Mouse (Mus musculus): ENCODE measurements around the gene Cptp. TPM values are rescaled to one million over a fixed set of nuclear protein-coding genes. Genes with fewer than 3 reads are reported as not detected.

Gene Cptp
- polyA plus RNA-seq, 1 experiment from 2014 or later, result 20.0 TPM

GRCm38 (mm10) chr4:155837404-155838010 lies 31.7 kb downstream of the Cptp start:
- Histone ChIP-seq H3K4me2 (replicated peaks; ENCODE audit: low read depth, low read length) (no peak overlapping the region), H3K9me3 (ENCODE audit: low read length) (no peaks in the 10 kb centered on the region; the same call in 1 of the 2 replicates), H3K27me3 (ENCODE audit: insufficient read depth, low read length) (no peaks in the 10 kb centered on the region), H3K4me3 (ENCODE audit: low read length) (no peak overlapping the region), H3K4me1 (ENCODE audit: insufficient read depth, low read length) (peaks cover 47% of the 10 kb centered on the region), H3K36me3 (ENCODE audit: insufficient read depth, low read length) (peaks cover 4% of the 10 kb centered on the region; the same call in 1 of the 2 replicates), H3K9ac (replicated peaks; ENCODE audit: low read length) (no peak overlapping the region), H3K27ac (ENCODE audit: low read length) (no peak overlapping the region; the same call in 1 of the 2 replicates)
- ATAC-seq (ENCODE audit: low FRiP score, low TSS enrichment), result no peak
- WGBS, result 70% methylated on average over 11 of the region's 11 CpGs

GRCm38 (mm10) chr4:155833836-155834235 lies 35.4 kb downstream of the Cptp start:
- Histone ChIP-seq H3K27me3 (ENCODE audit: insufficient read depth, low read length) (no peaks in the 10 kb centered on the region), H3K4me2 (replicated peaks; ENCODE audit: low read depth, low read length) (0 out of 2 replicates have a peak overlapping the region, but pooled peaks have one; percentile 13), H3K4me3 (ENCODE audit: low read length) (0 out of 2 replicates have a peak overlapping the region, but pooled peaks have one; percentile 2), H3K9me3 (ENCODE audit: low read length) (no peaks in the 10 kb centered on the region; the same call in 1 of the 2 replicates), H3K4me1 (ENCODE audit: insufficient read depth, low read length) (peaks cover 24% of the 10 kb centered on the region), H3K27ac (ENCODE audit: low read length) (peak overlapping the region; percentile 63; the same call in 1 of the 2 replicates), H3K36me3 (ENCODE audit: insufficient read depth, low read length) (0 out of 2 replicates have a peak, but pooled peaks cover 3% of the 10 kb centered on the region), H3K9ac (replicated peaks; ENCODE audit: low read length) (0 out of 2 replicates have a peak overlapping the region, but pooled peaks have one; percentile 9)
- WGBS, result 26% methylated on average over 2 of the region's 2 CpGs
- ATAC-seq (ENCODE audit: low FRiP score, low TSS enrichment), result peak; percentile 40; the same call in 1 of the 2 replicates

GRCm38 (mm10) chr4:155833234-155833633 lies 36.0 kb downstream of the Cptp start:
- Histone ChIP-seq H3K9me3 (ENCODE audit: low read length) (no peaks in the 10 kb centered on the region; the same call in 1 of the 2 replicates), H3K4me2 (replicated peaks; ENCODE audit: low read depth, low read length) (no peak overlapping the region), H3K4me1 (ENCODE audit: insufficient read depth, low read length) (peaks cover 22% of the 10 kb centered on the region), H3K27me3 (ENCODE audit: insufficient read depth, low read length) (no peaks in the 10 kb centered on the region), H3K36me3 (ENCODE audit: insufficient read depth, low read length) (0 out of 2 replicates have a peak, but pooled peaks cover 3% of the 10 kb centered on the region), H3K27ac (ENCODE audit: low read length) (no peak overlapping the region), H3K4me3 (ENCODE audit: low read length) (no peak overlapping the region), H3K9ac (replicated peaks; ENCODE audit: low read length) (no peak overlapping the region)
- 87% methylated on average over 4 of the region's 4 CpGs for whole genome bisulfite sequencing
- no peak for ATAC-seq (ENCODE audit: low FRiP score, low TSS enrichment)

GRCm38 (mm10) chr4:155832321-155832720 lies 36.9 kb downstream of the Cptp start:
- H3K4me3 ChIP-seq (ENCODE audit: low read length), result peak overlapping the region; percentile 93
- peak overlapping the region; percentile 90 for H3K9ac ChIP-seq (replicated peaks; ENCODE audit: low read length)
- peaks cover 22% of the 10 kb centered on the region for H3K4me1 ChIP-seq (ENCODE audit: insufficient read depth, low read length)
- ATAC-seq (ENCODE audit: low FRiP score, low TSS enrichment), result no peak
- peak overlapping the region; percentile 94; the same call in 1 of the 2 replicates for H3K27ac ChIP-seq (ENCODE audit: low read length)
- WGBS, result 50% methylated on average over 10 of the region's 10 CpGs
- H3K9me3 ChIP-seq (ENCODE audit: low read length), result no peaks in the 10 kb centered on the region; the same call in 1 of the 2 replicates
- H3K4me2 ChIP-seq (replicated peaks; ENCODE audit: low read depth, low read length), result peak overlapping the region; percentile 96
- H3K36me3 ChIP-seq (ENCODE audit: insufficient read depth, low read length), result 0 out of 2 replicates have a peak, but pooled peaks cover 7% of the 10 kb centered on the region
- no peaks in the 10 kb centered on the region for H3K27me3 ChIP-seq (ENCODE audit: insufficient read depth, low read length)

GRCm38 (mm10) chr4:155831831-155832230 lies 37.4 kb downstream of the Cptp start:
- Histone ChIP-seq H3K27ac (ENCODE audit: low read length) (peak overlapping the region; percentile 94), H3K4me3 (ENCODE audit: low read length) (peak overlapping the region; percentile 93), H3K9me3 (ENCODE audit: low read length) (no peaks in the 10 kb centered on the region; the same call in 1 of the 2 replicates), H3K27me3 (ENCODE audit: insufficient read depth, low read length) (no peaks in the 10 kb centered on the region), H3K4me2 (replicated peaks; ENCODE audit: low read depth, low read length) (peak overlapping the region; percentile 96), H3K9ac (replicated peaks; ENCODE audit: low read length) (peak overlapping the region; percentile 90), H3K4me1 (ENCODE audit: insufficient read depth, low read length) (peaks cover 22% of the 10 kb centered on the region), H3K36me3 (ENCODE audit: insufficient read depth, low read length) (0 out of 2 replicates have a peak, but pooled peaks cover 11% of the 10 kb centered on the region)
- 1% methylated on average over 25 of the region's 25 CpGs for WGBS
- peak; percentile 20 for ATAC-seq (ENCODE audit: low FRiP score, low TSS enrichment)

GRCm38 (mm10) chr4:155831205-155831766 lies 38.0 kb downstream of the Cptp start, which contains the start of gene Aurkaip1:
TSS of gene Aurkaip1 (plus strand) at chr4:155831272.
- Histone ChIP-seq H3K27ac (ENCODE audit: low read length) (peak within 1 kb of the TSS; percentile 94), H3K27me3 (ENCODE audit: insufficient read depth, low read length) (no peaks in the 10 kb centered on the region), H3K4me3 (ENCODE audit: low read length) (peak within 1 kb of the TSS; percentile 93), H3K4me2 (replicated peaks; ENCODE audit: low read depth, low read length) (peak within 1 kb of the TSS; percentile 96), H3K36me3 (ENCODE audit: insufficient read depth, low read length) (0 out of 2 replicates have a peak, but pooled peaks cover 11% of the 10 kb centered on the region), H3K9ac (replicated peaks; ENCODE audit: low read length) (peak within 1 kb of the TSS; percentile 90), H3K4me1 (ENCODE audit: insufficient read depth, low read length) (peaks cover 22% of the 10 kb centered on the region), H3K9me3 (ENCODE audit: low read length) (no peaks in the 10 kb centered on the region)
- under 1% methylated on average over 49 of the region's 49 CpGs for WGBS
- ATAC-seq (ENCODE audit: low FRiP score, low TSS enrichment), result peak; percentile 94

GRCm38 (mm10) chr4:155830596-155830995 lies 38.6 kb downstream of the Cptp start:
- Histone ChIP-seq H3K9me3 (ENCODE audit: low read length) (no peaks in the 10 kb centered on the region), H3K27ac (ENCODE audit: low read length) (0 out of 2 replicates have a peak overlapping the region, but pooled peaks have one; percentile 44), H3K4me1 (ENCODE audit: insufficient read depth, low read length) (peaks cover 22% of the 10 kb centered on the region), H3K9ac (replicated peaks; ENCODE audit: low read length) (no peak overlapping the region), H3K4me2 (replicated peaks; ENCODE audit: low read depth, low read length) (peak overlapping the region; percentile 96), H3K4me3 (ENCODE audit: low read length) (peak overlapping the region; percentile 93), H3K27me3 (ENCODE audit: insufficient read depth, low read length) (no peaks in the 10 kb centered on the region), H3K36me3 (ENCODE audit: insufficient read depth, low read length) (peaks cover 13% of the 10 kb centered on the region; the same call in 1 of the 2 replicates)
- 48% methylated on average over 8 of the region's 8 CpGs for WGBS
- ATAC-seq (ENCODE audit: low FRiP score, low TSS enrichment), result no peak

GRCm38 (mm10) chr4:155829866-155830265 lies 39.4 kb downstream of the Cptp start:
- no peak overlapping the region for H3K27ac ChIP-seq (ENCODE audit: low read length)
- no peak overlapping the region for H3K4me2 ChIP-seq (replicated peaks; ENCODE audit: low read depth, low read length)
- WGBS, result 90% methylated on average over 4 of the region's 4 CpGs
- no peak overlapping the region for H3K9ac ChIP-seq (replicated peaks; ENCODE audit: low read length)
- ATAC-seq (ENCODE audit: low FRiP score, low TSS enrichment), result no peak
- H3K27me3 ChIP-seq (ENCODE audit: insufficient read depth, low read length), result no peaks in the 10 kb centered on the region
- no peak overlapping the region for H3K4me3 ChIP-seq (ENCODE audit: low read length)
- H3K4me1 ChIP-seq (ENCODE audit: insufficient read depth, low read length), result peaks cover 22% of the 10 kb centered on the region
- peaks cover 20% of the 10 kb centered on the region for H3K36me3 ChIP-seq (ENCODE audit: insufficient read depth, low read length)
- H3K9me3 ChIP-seq (ENCODE audit: low read length), result no peaks in the 10 kb centered on the region

- Histone ChIP-seq H3K4me3 (ENCODE audit: low read length) (no peak overlapping the region), H3K27ac (ENCODE audit: low read length) (no peak overlapping the region), H3K9ac (replicated peaks; ENCODE audit: low read length) (no peak overlapping the region), H3K36me3 (ENCODE audit: insufficient read depth, low read length) (peaks cover 72% of the 10 kb centered on the region), H3K4me2 (replicated peaks; ENCODE audit: low read depth, low read length) (no peak overlapping the region), H3K27me3 (ENCODE audit: insufficient read depth, low read length) (no peaks in the 10 kb centered on the region), H3K4me1 (ENCODE audit: insufficient read depth, low read length) (no peaks in the 10 kb centered on the region), H3K9me3 (ENCODE audit: low read length) (no peaks in the 10 kb centered on the region)
- no peak for ATAC-seq (ENCODE audit: low FRiP score, low TSS enrichment)
- WGBS, result 93% methylated on average over 16 of the region's 16 CpGs
Measured at GRCm38 (mm10) chr4:155823443-155823842, 45.8 kb downstream of the Cptp start.

All from kidney, embryonic 16.5 days (tissue).